Mouse (Mus musculus): ENCODE results near the gene Ints1. TPM values are rescaled to one million over a fixed set of nuclear protein-coding genes. Genes with fewer than 3 reads are reported as not detected.

The Ints1 gene
- polyA plus RNA-seq, 1 experiment: 43.1 TPM

- Histone ChIP-seq H3K79me3 (ENCODE audit: low read depth) (no peaks in the 10 kb centered on the region), H3ac (ENCODE audit: control insufficient read depth, insufficient read length, low read depth) (no peak overlapping the region), H3K36me3 (ENCODE audit: control insufficient read depth, insufficient read depth) (peaks cover 28% of the 10 kb centered on the region), H3K27me3 (ENCODE audit: control insufficient read depth, insufficient read depth, insufficient read length) (no peaks in the 10 kb centered on the region), H3K4me3 (ENCODE audit: insufficient read depth, poor library complexity, severe bottlenecking) (no peak overlapping the region), H3K79me2 (ENCODE audit: control insufficient read depth, insufficient read depth) (no peaks in the 10 kb centered on the region)
- TF ChIP-seq CTCF (IDR thresholded peaks at IDR 0.05; ENCODE audit: control insufficient read depth, insufficient read depth, insufficient read length) (no peak), FOSL1 (IDR thresholded peaks at IDR 0.05; ENCODE audit: insufficient read depth, low read length, poor library complexity, severe bottlenecking) (no peak), CEBPB (IDR thresholded peaks at IDR 0.05; ENCODE audit: low read depth) (no peak), MYOD1 (IDR thresholded peaks at IDR 0.05; ENCODE audit: control insufficient read depth, insufficient read length, low read depth) (no peak), MYOG (IDR thresholded peaks at IDR 0.05; ENCODE audit: control insufficient read depth, extremely low read depth, insufficient read length) (no peak), MAX (IDR thresholded peaks at IDR 0.05) (no peak), USF1 (IDR thresholded peaks at IDR 0.05; ENCODE audit: low read depth) (no peak)
Measured at GRCm38 (mm10) chr5:139804107-139804551, 28.7 kb upstream of the Ints1 start.

- no peaks in the 10 kb centered on the region for H3K27me3 ChIP-seq (ENCODE audit: control insufficient read depth, insufficient read depth, insufficient read length)
- H3K36me3 ChIP-seq (ENCODE audit: control insufficient read depth, insufficient read depth): peaks cover 28% of the 10 kb centered on the region
- no peak overlapping the region for H3ac ChIP-seq (ENCODE audit: control insufficient read depth, insufficient read length, low read depth)
- H3K79me3 ChIP-seq (ENCODE audit: low read depth): peaks cover 2% of the 10 kb centered on the region
- TF ChIP-seq MAX (IDR thresholded peaks at IDR 0.05): no peak
- TF ChIP-seq CTCF (IDR thresholded peaks at IDR 0.05; ENCODE audit: control insufficient read depth, insufficient read depth, insufficient read length): no peak
- TF ChIP-seq CEBPB (IDR thresholded peaks at IDR 0.05; ENCODE audit: low read depth): no peak
- no peak for TF ChIP-seq USF1 (IDR thresholded peaks at IDR 0.05; ENCODE audit: low read depth)
- TF ChIP-seq MYOD1 (IDR thresholded peaks at IDR 0.05; ENCODE audit: control insufficient read depth, insufficient read length, low read depth): no peak
- no peak for TF ChIP-seq FOSL1 (IDR thresholded peaks at IDR 0.05; ENCODE audit: insufficient read depth, low read length, poor library complexity, severe bottlenecking)
- TF ChIP-seq MYOG (IDR thresholded peaks at IDR 0.05; ENCODE audit: control insufficient read depth, extremely low read depth, insufficient read length): no peak
- H3K79me2 ChIP-seq (ENCODE audit: control insufficient read depth, insufficient read depth): peaks cover 4% of the 10 kb centered on the region
- no peak overlapping the region for H3K4me3 ChIP-seq (ENCODE audit: insufficient read depth, poor library complexity, severe bottlenecking)
Measured at GRCm38 (mm10) chr5:139803601-139804102, 28.2 kb upstream of the Ints1 start.

- no peaks in the 10 kb centered on the region for H3K27me3 ChIP-seq (ENCODE audit: control insufficient read depth, insufficient read depth, insufficient read length)
- peaks cover 28% of the 10 kb centered on the region for H3K36me3 ChIP-seq (ENCODE audit: control insufficient read depth, insufficient read depth)
- TF ChIP-seq MYOD1 (IDR thresholded peaks at IDR 0.05; ENCODE audit: control insufficient read depth, insufficient read length, low read depth) (no peak), FOSL1 (IDR thresholded peaks at IDR 0.05; ENCODE audit: insufficient read depth, low read length, poor library complexity, severe bottlenecking) (no peak), MYOG (IDR thresholded peaks at IDR 0.05; ENCODE audit: control insufficient read depth, extremely low read depth, insufficient read length) (no peak)
- no peak overlapping the region for H3K4me3 ChIP-seq (ENCODE audit: insufficient read depth, poor library complexity, severe bottlenecking)
- H3K79me2 ChIP-seq (ENCODE audit: control insufficient read depth, insufficient read depth): peaks cover 9% of the 10 kb centered on the region
- H3K79me3 ChIP-seq (ENCODE audit: low read depth): peaks cover 6% of the 10 kb centered on the region
- H3ac ChIP-seq (ENCODE audit: control insufficient read depth, insufficient read length, low read depth): no peak overlapping the region
Measured at GRCm38 (mm10) chr5:139803165-139803564, 27.7 kb upstream of the Ints1 start.

DNA sequence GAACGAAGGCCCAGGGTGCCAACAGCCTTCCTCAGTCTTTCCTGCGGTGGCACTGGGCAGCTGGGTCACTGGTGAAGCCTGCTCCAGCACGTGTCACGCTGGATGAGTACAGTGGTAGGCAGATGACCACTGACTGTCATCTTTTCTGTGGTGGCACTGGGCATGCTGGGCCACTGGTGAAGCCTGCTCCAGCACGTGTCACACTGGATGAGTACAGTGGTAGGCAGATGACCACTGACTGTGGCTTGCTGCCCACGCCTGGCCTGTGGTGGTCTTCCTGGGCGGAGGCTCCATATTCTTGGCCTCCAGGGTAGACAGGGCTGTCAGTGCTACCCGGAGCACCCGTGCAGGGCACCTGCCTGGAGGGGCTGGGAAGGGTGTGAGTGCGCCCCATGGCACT lies 26.4 kb upstream of the Ints1 start:
- H3K27me3 ChIP-seq (ENCODE audit: control insufficient read depth, insufficient read depth, insufficient read length): no peaks in the 10 kb centered on the region

DNA sequence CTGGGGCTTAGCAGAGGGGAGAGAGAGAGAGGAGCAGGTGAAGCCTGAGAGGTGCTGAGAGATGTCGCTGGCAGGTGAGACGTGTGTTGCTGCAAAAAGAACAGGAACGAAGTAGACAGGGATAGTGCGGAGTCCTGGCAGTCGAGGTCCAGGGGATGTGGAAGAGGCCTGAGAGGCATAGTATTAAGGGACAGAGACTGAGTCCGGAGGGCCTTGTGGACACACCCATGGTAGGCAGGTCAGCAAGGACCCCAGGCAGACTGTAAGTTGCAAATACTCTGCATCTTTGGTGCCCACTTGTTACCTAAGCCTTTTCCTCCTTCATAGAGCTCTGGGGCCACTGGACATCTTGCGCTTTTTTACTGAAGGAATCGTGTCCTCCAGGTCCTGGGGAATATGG lies 25.8 kb upstream of the Ints1 start:
- Histone ChIP-seq H3K27me3 (ENCODE audit: control insufficient read depth, insufficient read depth, insufficient read length) (no peaks in the 10 kb centered on the region), H3K79me2 (ENCODE audit: control insufficient read depth, insufficient read depth) (peaks cover 25% of the 10 kb centered on the region), H3K4me3 (ENCODE audit: insufficient read depth, poor library complexity, severe bottlenecking) (no peak overlapping the region), H3K36me3 (ENCODE audit: control insufficient read depth, insufficient read depth) (peaks cover 28% of the 10 kb centered on the region), H3ac (ENCODE audit: control insufficient read depth, insufficient read length, low read depth) (no peak overlapping the region), H3K79me3 (ENCODE audit: low read depth) (peaks cover 15% of the 10 kb centered on the region)
- TF ChIP-seq CTCF (IDR thresholded peaks at IDR 0.05; ENCODE audit: control insufficient read depth, insufficient read depth, insufficient read length) (no peak), CEBPB (IDR thresholded peaks at IDR 0.05; ENCODE audit: low read depth) (no peak), USF1 (IDR thresholded peaks at IDR 0.05; ENCODE audit: low read depth) (no peak), MAX (IDR thresholded peaks at IDR 0.05) (no peak), FOSL1 (IDR thresholded peaks at IDR 0.05; ENCODE audit: insufficient read depth, low read length, poor library complexity, severe bottlenecking) (no peak), MYOD1 (IDR thresholded peaks at IDR 0.05; ENCODE audit: control insufficient read depth, insufficient read length, low read depth) (no peak)

More for the DNA sequence above, 26.4 kb upstream of the Ints1 start:
- Histone ChIP-seq H3K79me2 (ENCODE audit: control insufficient read depth, insufficient read depth) (peaks cover 20% of the 10 kb centered on the region), H3K36me3 (ENCODE audit: control insufficient read depth, insufficient read depth) (peaks cover 28% of the 10 kb centered on the region), H3K79me3 (ENCODE audit: low read depth) (peaks cover 12% of the 10 kb centered on the region), H3K4me3 (ENCODE audit: insufficient read depth, poor library complexity, severe bottlenecking) (no peak overlapping the region), H3ac (ENCODE audit: control insufficient read depth, insufficient read length, low read depth) (no peak overlapping the region)
- TF ChIP-seq FOSL1 (IDR thresholded peaks at IDR 0.05; ENCODE audit: insufficient read depth, low read length, poor library complexity, severe bottlenecking): no peak

DNA sequence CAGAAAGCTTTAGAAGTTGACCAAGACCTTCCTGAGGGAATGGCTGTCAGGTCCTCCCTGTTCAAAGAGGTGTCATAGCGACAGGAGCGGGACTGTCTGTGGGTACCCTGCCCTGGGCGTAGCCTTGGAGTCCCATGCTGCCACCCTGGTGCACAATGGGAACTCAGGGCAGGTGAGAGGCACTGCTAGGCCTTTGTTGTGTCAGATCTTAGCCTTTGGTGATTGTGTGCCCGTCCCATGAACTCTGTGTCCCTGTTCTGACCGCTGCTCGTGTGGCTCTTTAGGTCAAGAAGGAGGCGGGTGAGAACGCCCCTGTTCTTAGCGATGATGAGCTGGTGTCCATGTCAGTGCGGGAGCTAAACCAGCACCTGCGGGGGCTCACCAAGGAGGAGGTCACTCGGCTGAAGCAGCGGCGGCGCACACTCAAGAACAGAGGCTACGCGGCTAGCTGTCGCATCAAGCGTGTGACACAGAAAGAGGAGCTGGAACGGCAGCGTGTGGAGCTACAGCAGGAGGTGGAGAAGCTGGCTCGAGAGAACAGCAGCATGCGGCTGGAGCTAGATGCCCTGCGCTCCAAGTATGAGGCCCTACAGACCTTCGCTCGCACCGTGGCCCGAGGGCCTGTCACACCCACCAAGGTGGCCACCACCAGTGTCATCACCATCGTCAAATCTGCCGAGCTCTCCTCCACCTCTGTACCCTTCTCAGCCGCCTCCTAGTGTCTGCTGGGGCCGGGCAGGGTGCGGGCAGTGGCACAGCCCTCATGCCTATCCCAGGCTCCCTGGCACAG lies 24.5 kb upstream of the Ints1 start:
- H3ac ChIP-seq (ENCODE audit: control insufficient read depth, insufficient read length, low read depth): no peak overlapping the region
- peaks cover 22% of the 10 kb centered on the region for H3K79me3 ChIP-seq (ENCODE audit: low read depth)
- peaks cover 36% of the 10 kb centered on the region for H3K79me2 ChIP-seq (ENCODE audit: control insufficient read depth, insufficient read depth)
- TF ChIP-seq MYOG (IDR thresholded peaks at IDR 0.05; ENCODE audit: control insufficient read depth, extremely low read depth, insufficient read length) (no peak), USF1 (IDR thresholded peaks at IDR 0.05; ENCODE audit: low read depth) (no peak), CEBPB (IDR thresholded peaks at IDR 0.05; ENCODE audit: low read depth) (no peak), CTCF (IDR thresholded peaks at IDR 0.05; ENCODE audit: control insufficient read depth, insufficient read depth, insufficient read length) (no peak)
- no peaks in the 10 kb centered on the region for H3K27me3 ChIP-seq (ENCODE audit: control insufficient read depth, insufficient read depth, insufficient read length)
- H3K4me3 ChIP-seq (ENCODE audit: insufficient read depth, poor library complexity, severe bottlenecking): no peak overlapping the region
- H3K36me3 ChIP-seq (ENCODE audit: control insufficient read depth, insufficient read depth): peaks cover 28% of the 10 kb centered on the region

Measured in C2C12 (cell line).